Mouse (Mus musculus) lung, adult 2 months (tissue): ENCODE data around the gene Mast4.

Source experiments
- CTCF ChIP-seq: fragments of 200-500 bp; IDR thresholded peaks from 2 replicates; pipeline ENCODE4 v1.5.1; 2011; ENCODE audit warnings: mild to moderate bottlenecking, low read length, control low read depth; ENCODE audit not compliant: insufficient read depth
- POLR2A ChIP-seq: fragments of 200-500 bp; IDR thresholded peaks from 2 replicates; pipeline ENCODE4 v1.6.1; 2011; ENCODE audit warnings: low read depth, mild to moderate bottlenecking, control low read depth, low read length, borderline replicate concordance; ENCODE audit errors: extremely low read depth

GRCm38 (mm10) chr13:102849068-102849467 is 485.2 kb downstream of the Mast4 start:
- TF ChIP-seq CTCF (no peak), POLR2A (no peak)
